Mouse (Mus musculus): ENCODE results near the gene Tmem253.

The Tmem253 gene

GRCm38 (mm10) chr14:52008321-52009203 lies 6.9 kb upstream of the Tmem253 start:
- peak; percentile 94 to 95 for DNase-seq

DNA sequence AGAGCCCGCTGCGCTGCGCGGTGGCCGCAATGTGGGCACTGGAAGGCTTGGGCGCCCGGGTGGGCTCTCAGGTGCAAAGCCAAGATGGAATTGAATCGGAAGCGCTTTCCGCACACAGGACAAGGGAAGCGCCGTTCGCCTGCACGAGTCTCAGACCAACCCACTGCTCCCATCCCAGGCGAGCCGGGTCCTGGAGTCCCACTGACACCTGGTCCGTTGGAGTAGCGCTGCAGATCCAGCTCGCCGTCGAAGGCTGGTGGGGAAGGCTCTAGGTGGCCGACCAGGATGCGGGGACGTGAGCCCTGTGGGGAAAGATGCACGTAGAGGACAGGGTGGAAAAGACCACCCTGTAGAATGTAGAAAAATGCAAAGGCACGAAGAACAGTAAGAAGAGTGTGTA lies 6.1 kb upstream of the Tmem253 start:
- DNase-seq, result no peak

GRCm38 (mm10) chr14:52009841-52010240 lies 5.6 kb upstream of the Tmem253 start:
- DNase-seq, result no peak

DNA sequence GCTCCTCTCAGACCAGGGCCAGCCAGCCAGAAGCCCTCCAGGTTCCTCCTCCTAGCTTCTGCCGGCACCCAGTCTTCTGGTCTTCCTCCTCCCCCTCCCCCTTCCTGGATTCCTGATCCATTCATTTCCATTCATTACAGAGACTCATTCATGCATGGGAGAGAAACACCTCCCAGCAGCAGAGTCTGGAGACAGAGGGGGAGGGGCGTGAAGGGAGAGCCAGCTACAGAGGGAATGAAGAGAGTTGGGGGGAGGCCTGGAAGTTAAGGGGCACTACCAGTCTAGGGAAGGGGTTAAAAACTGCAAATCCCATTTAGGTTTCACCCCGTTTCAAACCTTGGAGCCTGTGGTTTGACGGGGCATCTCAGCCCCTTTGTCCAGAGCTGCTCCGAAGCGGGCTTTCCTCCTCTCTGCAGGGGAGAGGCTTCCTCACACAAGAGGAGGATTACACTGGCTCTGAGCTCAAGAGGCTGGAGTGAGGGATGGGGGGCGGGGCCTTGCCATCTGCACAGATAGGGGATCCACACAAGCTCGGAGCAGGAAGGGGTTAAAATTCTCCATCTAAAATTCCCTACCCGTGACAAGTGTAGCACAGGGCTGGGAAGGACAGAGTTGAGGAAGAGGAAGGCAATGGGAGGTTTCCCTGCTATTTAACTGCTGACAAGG lies 4.9 kb upstream of the Tmem253 start:
- DNase-seq, result no peak

DNA sequence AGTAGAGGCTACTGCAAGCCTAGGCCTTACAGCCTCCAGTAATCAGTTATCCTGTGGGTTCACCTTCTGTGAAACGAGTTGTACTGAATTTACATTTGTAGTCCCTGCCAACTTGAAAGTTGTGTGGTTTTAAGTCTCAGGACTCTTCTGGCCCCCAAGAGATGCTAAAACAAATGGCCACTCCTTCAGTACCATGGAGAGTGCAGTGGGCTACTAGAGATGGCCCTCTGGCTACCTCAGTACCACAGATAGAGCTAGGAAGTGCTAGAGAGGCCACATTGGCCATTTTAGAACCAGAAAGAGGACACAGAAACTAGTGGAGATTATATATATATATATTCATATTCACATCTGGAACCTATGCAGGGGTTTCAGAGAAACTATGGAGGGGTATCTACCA lies 3.8 kb upstream of the Tmem253 start:
- DNase-seq, result no peak

DNA sequence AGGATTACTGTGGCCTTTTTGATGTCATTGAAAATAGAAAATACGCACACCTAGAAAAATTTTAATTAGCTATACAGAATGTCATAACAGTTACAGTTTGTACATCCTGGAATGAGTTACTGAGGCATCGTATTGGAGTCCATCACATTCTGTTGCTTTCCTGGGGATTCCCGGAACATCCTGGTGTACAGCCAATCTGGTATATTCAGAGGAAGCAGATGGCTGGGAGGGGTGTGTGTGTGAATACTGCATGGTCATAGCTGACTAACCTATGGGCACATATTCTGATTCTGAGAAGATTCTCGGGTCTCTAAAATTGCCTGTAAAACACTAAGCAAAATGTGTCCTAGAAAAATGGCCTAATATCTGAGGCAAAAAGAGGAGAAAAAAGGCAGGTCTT lies 3.4 kb upstream of the Tmem253 start:
- DNase-seq, result no peak

DNA sequence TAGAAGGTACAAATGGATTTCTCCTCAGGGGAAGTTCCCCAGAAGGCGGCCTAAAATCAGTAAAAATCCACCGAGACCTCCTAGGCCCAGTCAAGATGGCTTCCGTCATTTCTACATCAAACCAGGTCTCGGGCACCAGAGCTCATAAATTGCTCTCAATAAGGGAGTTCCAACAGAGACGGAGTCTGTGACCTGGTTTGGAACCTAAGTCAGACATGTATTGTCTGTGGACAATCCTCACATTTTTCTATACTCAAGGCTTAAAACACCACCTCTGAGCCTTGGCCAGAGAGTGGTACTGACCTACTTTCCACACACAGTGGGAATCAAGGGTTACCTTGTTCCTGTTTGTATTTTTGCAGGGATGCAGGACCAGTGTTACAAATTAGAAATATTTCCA lies 2.9 kb upstream of the Tmem253 start:
- no peak for DNase-seq

GRCm38 (mm10) chr14:52013021-52013610 lies 2.3 kb upstream of the Tmem253 start:
- no peak for DNase-seq

- DNase-seq, result peak; percentile 40 to 46
These were observed 1.7 kb upstream of the Tmem253 start for GRCm38 (mm10) chr14:52013771-52014219.

GRCm38 (mm10) chr14:52014271-52014760 lies 1.1 kb upstream of the Tmem253 start:
- DNase-seq, result peak in 1 of 2 experiments; percentile 21

DNA sequence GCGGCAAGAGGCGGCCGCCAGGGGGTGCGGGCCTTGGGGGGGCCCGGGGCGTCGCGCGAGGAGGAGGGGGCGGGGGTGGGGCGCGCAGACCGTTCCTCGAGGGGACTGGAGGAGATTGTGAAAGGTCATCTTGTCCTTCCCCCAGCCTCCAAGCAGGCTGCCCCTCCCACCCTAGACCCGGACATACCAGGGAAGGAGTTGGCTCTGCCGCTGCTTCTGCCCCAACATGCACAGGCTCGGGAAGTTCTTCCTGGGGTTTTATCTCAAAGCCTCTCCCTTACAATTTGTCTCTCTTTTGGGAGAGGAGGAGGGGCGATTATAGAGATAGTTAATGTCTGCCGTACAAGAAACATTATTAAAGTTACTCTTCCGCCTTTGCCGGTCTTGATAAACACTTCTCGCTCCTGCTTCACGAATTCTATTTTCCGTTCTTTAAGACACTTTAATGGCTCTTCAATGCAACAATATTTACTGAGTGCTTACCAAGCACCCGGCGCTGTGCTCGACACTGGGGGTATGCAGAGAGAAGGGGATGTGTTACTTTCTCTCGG lies 622 bp upstream of the Tmem253 start:
- peak; percentile 30 to 34 for DNase-seq

GRCm38 (mm10) chr14:52016625-52017405 lies 1.4 kb downstream of the Tmem253 start:
- no peak for DNase-seq

- no peak for DNase-seq
These were observed 2.2 kb downstream of the Tmem253 start for GRCm38 (mm10) chr14:52017662-52018061.

- DNase-seq, result no peak
These were observed 3.0 kb downstream of the Tmem253 start for GRCm38 (mm10) chr14:52018248-52019050.

GRCm38 (mm10) chr14:52019051-52019589 lies 3.7 kb downstream of the Tmem253 start:
- no peak for DNase-seq

GRCm38 (mm10) chr14:52019590-52020340 lies 4.3 kb downstream of the Tmem253 start:
- peak; percentile 96 to 97 for DNase-seq

DNA sequence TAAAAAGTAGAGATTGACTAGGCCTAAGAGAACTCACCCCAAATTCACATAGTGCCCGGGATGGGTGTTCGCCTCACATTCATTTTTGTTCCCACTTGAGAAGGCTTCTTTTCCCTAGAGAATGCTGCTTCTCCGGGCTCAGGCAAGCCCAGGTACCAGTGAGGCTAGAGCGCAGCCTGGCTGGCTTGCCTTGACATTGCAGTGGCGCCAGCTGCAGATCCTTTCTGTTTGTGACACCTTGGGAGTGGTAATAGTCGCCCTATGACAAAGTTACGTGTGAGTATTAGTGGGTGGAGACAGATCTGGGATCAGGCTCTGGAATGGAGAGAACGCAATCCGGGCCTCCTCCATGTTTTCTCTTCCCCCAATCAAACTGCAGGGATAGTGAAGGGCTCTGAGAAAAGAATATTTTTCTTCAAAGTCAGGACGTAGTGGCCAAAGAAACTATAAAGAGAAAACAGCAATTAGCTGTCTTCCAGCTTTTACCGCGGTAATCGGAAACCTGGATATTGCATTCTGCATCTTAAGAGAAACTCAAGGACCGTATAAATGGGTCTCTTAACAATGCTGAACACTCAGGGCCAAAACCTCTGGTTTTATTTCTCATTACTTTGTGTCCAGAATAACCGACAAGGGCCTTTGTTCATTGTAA lies 5.2 kb downstream of the Tmem253 start, which contains the start of gene Zfp219:
TSS of gene Zfp219 (minus strand) at position 248 of the 652 bp plus-strand sequence.
- DNase-seq, result peak; percentile 60 to 61

GRCm38 (mm10) chr14:52021138-52021529 lies 5.7 kb downstream of the Tmem253 start:
- DNase-seq, result no peak

GRCm38 (mm10) chr14:52021568-52022212 lies 6.2 kb downstream of the Tmem253 start:
- DNase-seq, result no peak

Data from B cell, adult 2 months (primary cell).